Comparison of ENCODE assay signal across 9 mouse cellular contexts in the genomic region with DNA sequence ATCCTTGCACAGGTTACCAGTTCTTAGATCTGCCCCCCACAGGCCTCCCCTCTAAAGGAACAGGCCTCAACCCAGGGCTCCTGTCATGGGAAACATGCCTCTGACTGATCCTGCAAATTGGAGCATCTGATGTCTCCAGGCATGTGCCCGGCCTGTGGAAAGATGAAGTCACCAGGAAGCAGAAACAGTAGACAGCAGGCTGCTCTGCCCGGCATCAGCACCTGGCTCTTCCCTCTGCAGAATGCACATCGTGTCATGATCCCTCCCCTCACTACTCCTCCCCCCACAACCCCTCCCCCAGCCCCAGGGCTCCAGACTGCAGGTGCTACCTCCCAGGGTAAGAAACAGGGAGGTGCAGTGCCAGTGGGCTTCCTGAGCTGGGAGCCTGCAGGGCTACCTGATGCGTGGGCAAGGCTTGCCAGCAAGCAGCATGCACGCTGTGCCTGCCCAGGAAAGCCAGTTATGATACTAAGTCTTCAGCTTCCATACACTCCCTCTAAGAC. TPM values are rescaled to one million over a fixed set of nuclear protein-coding genes. Genes with fewer than 3 reads are reported as not detected.
DNase-seq lines count a peak whose midpoint lies in the region; ATAC-seq and TF ChIP-seq lines count a peak whose summit lies in the region.
"Had no signal": no experiment of that assay in that cellular context is flagged by ENCODE, and none has a peak within 500 bp of the region (broad histone marks: within the 10 kb centered on the region; RNA-seq: fewer than 3 reads in every experiment).

No protein-coding gene starts in this region.

- H3K36me3 ChIP-seq in heart, adult 2 months (ENCODE audit: control insufficient read depth, insufficient read depth, low read length): no peaks in the 10 kb centered on the region
- H3K36me3 ChIP-seq in hindbrain, embryonic 15.5 days: no peaks in the 10 kb centered on the region
- H3K36me3 ChIP-seq: lung, embryonic 15.5 days had no signal

- TF ChIP-seq POLR2A in heart, adult 2 months (IDR thresholded peaks at IDR 0.05; ENCODE audit: insufficient read depth, low read depth, low read length): no peak
- no peak for TF ChIP-seq POLR2A in cerebellum, adult 2 months (IDR thresholded peaks at IDR 0.05; ENCODE audit: borderline replicate concordance, insufficient read depth, low read length)

- no peak for DNase-seq in heart, adult 2 months
- no peak for DNase-seq in heart, postnatal 36 days
- DNase-seq in cerebellum, adult 2 months: peak; percentile 76 to 77
- DNase-seq in right cerebral cortex, postnatal 25 days: peak; percentile 59
- DNase-seq in kidney, adult 11 months: no peak
- no peak for DNase-seq in gastrocnemius, postnatal 4 days (ENCODE audit: low spot score in 2 of 2)
- DNase-seq in spleen, adult 18-20 months: no peak

- no peaks in the 10 kb centered on the region for H3K27me3 ChIP-seq in heart, adult 2 months (ENCODE audit: control insufficient read depth, insufficient read depth, low read length)
- H3K27me3 ChIP-seq in cerebellum, adult 2 months (ENCODE audit: control insufficient read depth, insufficient read depth, low read length): no peaks in the 10 kb centered on the region
- no peaks in the 10 kb centered on the region for H3K27me3 ChIP-seq in hindbrain, embryonic 15.5 days

- WGBS in heart, adult 2 months: 60% methylated on average over 5 of the region's 5 CpGs
- WGBS in cerebellum, adult 2 months: 14% methylated on average over 5 of the region's 5 CpGs
- 13% methylated on average over 5 of the region's 5 CpGs for WGBS in hindbrain, embryonic 15.5 days

- TF ChIP-seq CTCF in heart, adult 2 months (IDR thresholded peaks at IDR 0.05): no peak
- TF ChIP-seq CTCF in cerebellum, adult 2 months (IDR thresholded peaks at IDR 0.05; ENCODE audit: borderline replicate concordance, insufficient read depth, low read depth, low read length): no peak

- intact Hi-C loops in heart, adult 2 months (cut with DNase I): loop anchor here (2.0 kb wide), 1 partner anchor 68 kb away; no protein-coding TSS in a partner anchor
- intact Hi-C loops in heart, postnatal 36 days (cut with DNase I): no loop called here

- H3K9ac ChIP-seq in heart, adult 2 months (ENCODE audit: low read depth, low read length): no peak overlapping the region
- peak overlapping the region; percentile 29; the same call in 1 of the 2 replicates for H3K9ac ChIP-seq in hindbrain, embryonic 15.5 days
- H3K9ac ChIP-seq: lung, embryonic 15.5 days had no signal

- H3K9me3 ChIP-seq in hindbrain, embryonic 15.5 days: no peaks in the 10 kb centered on the region
- H3K9me3 ChIP-seq: lung, embryonic 15.5 days had no signal

- H3K27ac ChIP-seq in heart, adult 2 months: 0 out of 2 replicates have a peak overlapping the region, but pooled peaks have one; percentile 15
- no peak overlapping the region for H3K27ac ChIP-seq in cerebellum, adult 2 months (ENCODE audit: insufficient read depth, low read length)
- H3K27ac ChIP-seq in hindbrain, embryonic 15.5 days (replicated peaks): peak overlapping the region; percentile 83
- H3K27ac ChIP-seq: lung, embryonic 15.5 days had no signal

- H3K4me1 ChIP-seq in heart, adult 2 months (ENCODE audit: control insufficient read depth, insufficient read depth, low read length): peaks cover 3% of the 10 kb centered on the region
- H3K4me1 ChIP-seq in cerebellum, adult 2 months (ENCODE audit: control insufficient read depth, insufficient read depth, low read length): peaks cover 24% of the 10 kb centered on the region
- peaks cover 38% of the 10 kb centered on the region for H3K4me1 ChIP-seq in hindbrain, embryonic 15.5 days (replicated peaks)

- TF ChIP-seq EP300 in heart, adult 2 months (IDR thresholded peaks at IDR 0.05; ENCODE audit: insufficient read depth, low read depth, low read length): no peak

- H3K4me3 ChIP-seq in heart, adult 2 months: no peak overlapping the region
- no peak overlapping the region for H3K4me3 ChIP-seq in cerebellum, adult 2 months (replicated peaks; ENCODE audit: insufficient read depth, low read depth, low read length)
- no peak overlapping the region for H3K4me3 ChIP-seq in hindbrain, embryonic 15.5 days
- H3K4me3 ChIP-seq: lung, embryonic 15.5 days had no signal

- ATAC-seq in hindbrain, embryonic 15.5 days (ENCODE audit: low FRiP score, low read depth): peak; percentile 55

- H3K79me2 ChIP-seq in heart, adult 2 months (replicated peaks; ENCODE audit: control insufficient read depth, insufficient read depth, low read length): no peaks in the 10 kb centered on the region

- H3K4me2 ChIP-seq in hindbrain, embryonic 15.5 days: peak overlapping the region; percentile 40; the same call in 1 of the 2 replicates
- H3K4me2 ChIP-seq: lung, embryonic 15.5 days had no signal

RNA-seq across cellular contexts. Expression of a gene that starts 27.0 kb away (rescaled TPM):
- total RNA-seq in heart, adult 2 months (2021): 10 to 100 TPM; 28.5 to 30.3 TPM
- polyA plus RNA-seq in heart, adult 2 months (2012; rRNA removed): 17.7 and 27.3 TPM in 2 replicates
- 10 to 100 TPM; 28.1 to 34.1 TPM for total RNA-seq in heart, postnatal 36 days (2021)
- polyA plus RNA-seq in cerebellum, adult 2 months (2012; rRNA removed): 43.8 and 52.1 TPM in 2 replicates
- polyA plus RNA-seq in hindbrain, embryonic 15.5 days (2015; fragmentation: Nextera tagmentation; extraction: Ambion mirVana): 24.2 and 24.7 TPM in 2 replicates
- 10 to 100 TPM; 33.0 to 34.2 TPM for total RNA-seq in gastrocnemius, postnatal 4 days (2021)

Comparison
In these comparisons a context has a peak if more than half of its experiments do, and no peak if none do; other contexts are left out.
1. DNase-seq: peak in cerebellum, adult 2 months (2 of 2) and right cerebral cortex, postnatal 25 days (single experiment); none in heart, adult 2 months (0 of 2), heart, postnatal 36 days (0 of 2), kidney, adult 11 months (single experiment), gastrocnemius, postnatal 4 days (0 of 2) and spleen, adult 18-20 months (0 of 2).